In the genomic region with DNA sequence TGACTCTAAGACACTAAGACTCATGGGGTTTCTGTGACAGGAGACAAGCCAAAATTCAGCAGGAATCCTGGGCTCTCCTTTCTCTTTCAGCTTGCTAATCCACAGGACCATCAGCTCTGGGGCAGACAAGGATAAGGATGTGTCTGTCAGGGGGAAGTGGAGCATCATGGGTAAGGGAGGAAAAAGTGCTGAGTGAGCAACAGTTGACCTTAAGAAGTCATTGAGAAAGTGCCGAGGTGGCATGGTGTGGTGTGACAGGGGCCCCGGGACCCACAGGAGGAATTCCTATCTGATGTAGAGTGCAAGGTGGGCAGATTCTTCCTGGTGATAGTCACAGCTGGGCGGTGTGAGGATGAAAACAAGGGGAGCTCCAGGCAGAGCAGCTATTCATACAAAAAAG, we compare ENCODE assay signal across 39 mouse cellular contexts. TPM values are rescaled to one million over a fixed set of nuclear protein-coding genes. Genes with fewer than 3 reads are reported as not detected.
"Had no signal": no experiment of that assay in that cellular context is flagged by ENCODE, and none has a peak within 500 bp of the region (broad histone marks: within the 10 kb centered on the region; RNA-seq: fewer than 3 reads in every experiment).

No protein-coding gene starts in this region.

- H3K9ac ChIP-seq: limb, embryonic 12.5 days; limb, embryonic 13.5 days; limb, embryonic 15.5 days; liver, embryonic 12.5 days; liver, embryonic 13.5 days; liver, embryonic 14.5 days; liver, embryonic 15.5 days; liver, postnatal 0 days; lung, embryonic 14.5 days; lung, embryonic 15.5 days; midbrain, embryonic 12.5 days; midbrain, embryonic 13.5 days; midbrain, embryonic 15.5 days had no signal

- H3K4me1 ChIP-seq: limb, embryonic 12.5 days; limb, embryonic 13.5 days; limb, embryonic 15.5 days; liver, embryonic 12.5 days; liver, embryonic 13.5 days; liver, embryonic 15.5 days; lung, embryonic 15.5 days; megakaryocyte, embryonic 14.5 days had no signal

- H3K4me2 ChIP-seq: limb, embryonic 12.5 days; limb, embryonic 13.5 days; limb, embryonic 15.5 days; liver, embryonic 11.5 days; liver, embryonic 12.5 days; liver, embryonic 13.5 days; liver, embryonic 15.5 days; lung, embryonic 14.5 days; lung, embryonic 15.5 days; midbrain, embryonic 11.5 days; midbrain, embryonic 12.5 days; midbrain, embryonic 13.5 days; midbrain, embryonic 15.5 days had no signal

- DNase-seq: left cerebral cortex, postnatal 4 days; liver; liver, embryonic 13.5 days; liver, postnatal 0 days; lung, adult 18-20 months; lung, adult 2 months; lung, embryonic 14.5 days; lung, postnatal 10 days; lung, postnatal 14 days; lung, postnatal 36 days; lung, postnatal 4 days; midbrain, embryonic 14.5 days had no signal

- H3K36me3 ChIP-seq: limb, embryonic 10.5 days; limb, embryonic 12.5 days; limb, embryonic 13.5 days; limb, embryonic 15.5 days; liver, embryonic 12.5 days; liver, embryonic 13.5 days; liver, embryonic 15.5 days; lung, embryonic 15.5 days; midbrain, embryonic 10.5 days; midbrain, embryonic 12.5 days; midbrain, embryonic 13.5 days; midbrain, embryonic 15.5 days had no signal

- H3K27me3 ChIP-seq: liver, embryonic 12.5 days; liver, embryonic 13.5 days; lung, embryonic 15.5 days; midbrain, embryonic 13.5 days; midbrain, embryonic 15.5 days had no signal

- H3K4me3 ChIP-seq: limb, embryonic 10.5 days; limb, embryonic 12.5 days; limb, embryonic 13.5 days; limb, embryonic 15.5 days; liver, embryonic 12.5 days; liver, embryonic 13.5 days; liver, embryonic 15.5 days; lung, embryonic 15.5 days; megakaryocyte, embryonic 14.5 days; midbrain, embryonic 10.5 days; midbrain, embryonic 12.5 days; midbrain, embryonic 13.5 days; midbrain, embryonic 15.5 days; myocyte had no signal

- H3K27ac ChIP-seq: limb, embryonic 10.5 days; limb, embryonic 12.5 days; limb, embryonic 13.5 days; limb, embryonic 15.5 days; liver, embryonic 12.5 days; liver, embryonic 13.5 days; liver, embryonic 14.5 days; liver, embryonic 15.5 days; lung, embryonic 15.5 days; macrophage; midbrain, embryonic 10.5 days; midbrain, embryonic 12.5 days; midbrain, embryonic 13.5 days; midbrain, embryonic 15.5 days had no signal

- H3K9me3 ChIP-seq: limb, embryonic 10.5 days; limb, embryonic 12.5 days; limb, embryonic 13.5 days; limb, embryonic 15.5 days; liver, embryonic 12.5 days; liver, embryonic 13.5 days; liver, embryonic 15.5 days; lung, embryonic 15.5 days; megakaryocyte, embryonic 14.5 days; midbrain, embryonic 10.5 days; midbrain, embryonic 12.5 days; midbrain, embryonic 13.5 days; midbrain, embryonic 15.5 days had no signal

RNA-seq across cellular contexts. Expression of a gene that starts 58.7 kb away (rescaled TPM):
- total RNA-seq: left cerebral cortex, postnatal 10 days; left cerebral cortex, postnatal 14 days; left cerebral cortex, postnatal 25 days; left cerebral cortex, postnatal 36 days; megakaryocyte progenitor cell, adult 5-6 weeks; megakaryocyte-erythroid progenitor cell, adult 5-6 weeks; midbrain, postnatal 0 days; monocyte, adult 5-6 weeks had no signal
- polyA plus RNA-seq: limb, embryonic 12.5 days; midbrain, embryonic 11.5 days; midbrain, embryonic 13.5 days; midbrain, embryonic 15.5 days; midbrain, embryonic 16.5 days; myocyte; neural tube, embryonic 11.5 days had no signal
